Mouse (Mus musculus) layer of hippocampus, postnatal 14 days (tissue): ENCODE measurements around the gene Cd2ap. TPM values are rescaled to one million over a fixed set of nuclear protein-coding genes. Genes with fewer than 3 reads are reported as not detected.
A peak's percentile ranks its signal among the peaks of the same experiment; 100 is the strongest.
"Not testable (repeated sequence)": the region's sequence is repeated elsewhere in the genome, so short reads cannot be mapped to it uniquely, and the experiment has no call there.

Source experiments
- DNase-seq, 2 experiments: peaks; one replicate each; pipeline ENCODE4 v3.0.0; 2021 to 2022; ENCODE audit warnings: low spot score in 2 of 2, mixed read lengths in 1 of 2
- long read RNA-seq, 2 experiments: library from polyadenylated mRNA; stranded (forward); transcript quantifications; one replicate each; pipeline ENCODE4 v2.0.0; 2021
- total RNA-seq, 2 experiments: library from RNA; stranded (reverse); gene quantifications; 2 replicates each; pipeline ENCODE4 v1.2.3; 2021

Cd2ap gene
- total RNA-seq = 10 to 100 TPM; 20.4 to 25.1 TPM
- long read RNA-seq, experiment 1, full-length matches to known transcripts = 4 of 8 reads
- long read RNA-seq, experiment 1, partial matches to known transcripts = 1 of 8 reads
- long read RNA-seq, experiment 1, other reads (novel, unspliced or antisense) = 3 of 8 reads
- long read RNA-seq, experiment 2, full-length matches to known transcripts = 4 of 6 reads
- long read RNA-seq, experiment 2, partial matches to known transcripts = 0 of 6 reads
- long read RNA-seq, experiment 2, other reads (novel, unspliced or antisense) = 2 of 6 reads

DNA sequence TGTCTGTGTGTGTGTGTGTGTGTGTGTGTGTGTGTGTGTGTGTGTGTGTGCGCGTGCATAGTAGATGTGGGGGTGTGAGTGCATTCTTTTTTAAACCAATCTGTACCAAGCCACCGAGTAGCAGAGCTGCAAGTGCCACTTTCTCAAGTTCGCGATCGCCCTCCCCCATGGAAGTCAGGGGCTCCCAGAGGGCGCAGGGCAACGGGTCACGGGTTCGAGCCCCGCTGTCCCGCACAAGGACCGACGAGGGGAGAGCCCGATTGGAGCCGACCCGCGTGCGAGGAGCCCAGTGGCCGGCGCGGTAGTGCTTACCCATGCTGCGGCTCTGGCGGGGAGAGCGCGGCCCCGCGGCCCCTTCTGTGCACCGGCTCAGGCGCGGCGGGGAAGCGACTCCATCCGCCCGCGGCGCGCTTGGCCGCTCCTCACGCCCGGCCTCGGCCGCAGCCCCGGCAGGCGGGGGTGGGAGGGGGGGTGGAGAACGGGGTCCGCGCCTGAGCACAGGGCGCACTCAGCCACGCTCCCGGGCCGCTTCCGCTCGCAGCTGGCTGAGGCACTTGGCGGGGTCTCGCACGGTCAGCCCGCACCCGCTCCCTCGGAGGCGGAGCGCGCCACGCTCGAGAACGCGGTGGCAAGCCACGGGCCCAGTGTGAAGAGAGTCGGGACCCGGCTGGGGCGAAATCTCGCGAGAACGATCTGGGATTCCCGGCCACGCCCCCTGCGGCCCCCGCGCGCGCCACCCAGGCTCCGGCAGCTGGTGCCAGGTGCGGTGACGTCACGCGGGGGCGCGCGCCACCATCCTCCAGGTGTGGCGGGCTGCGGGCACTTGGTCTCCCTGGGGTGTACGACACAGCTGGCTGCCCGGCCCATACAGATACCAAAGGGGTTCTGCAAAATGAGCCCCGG, at the start of gene Cd2ap:
Gene Cd2ap (minus strand): TSS at position 665 of the 903 bp plus-strand sequence.
- DNase-seq = peak; percentile 94 to 96

DNA sequence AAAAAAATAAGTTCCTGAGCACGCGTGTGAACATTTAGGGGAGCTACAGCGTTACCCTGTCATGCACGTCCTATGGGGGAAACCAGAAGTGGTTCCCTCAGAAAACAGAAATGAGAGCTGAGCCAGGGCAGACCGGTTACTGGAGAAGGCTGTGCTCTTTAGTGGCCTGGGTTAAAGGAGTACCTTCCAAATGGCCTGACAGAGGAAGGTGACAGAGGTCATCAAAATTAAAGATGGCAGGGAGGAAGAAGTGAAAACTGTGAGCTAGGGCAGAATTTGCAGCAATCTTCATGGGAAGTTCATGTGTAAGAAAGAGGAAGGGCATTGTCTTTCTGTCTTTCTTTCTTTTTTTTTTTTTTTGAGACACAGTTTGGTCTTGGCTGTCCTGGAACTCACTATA, 48.3 kb upstream of the Cd2ap start:
- DNase-seq = no peak

GRCm38 (mm10) chr17:42918810-42919209, 42.3 kb upstream of the Cd2ap start:
- DNase-seq = no peak

DNA sequence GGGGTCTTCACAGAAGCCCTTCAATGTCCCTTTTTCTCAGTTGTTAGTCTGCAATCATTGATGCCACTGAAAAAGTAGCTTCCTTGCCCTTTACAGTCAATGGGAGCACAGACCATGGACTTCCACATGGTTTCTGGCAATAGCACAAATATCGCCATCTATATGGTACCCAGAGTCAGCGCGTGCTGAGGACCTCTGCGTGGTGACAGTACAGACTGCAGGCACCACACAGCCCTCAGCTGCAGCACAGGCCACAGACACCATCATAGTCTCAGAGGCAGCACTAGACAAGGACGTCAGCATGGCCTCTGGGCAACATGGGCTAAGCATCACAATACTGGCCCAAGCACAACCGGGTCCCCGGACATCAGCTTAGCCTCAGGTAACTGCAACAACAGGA, 38.3 kb upstream of the Cd2ap start:
- no peak for DNase-seq

GRCm38 (mm10) chr17:42912193-42912592, 35.7 kb upstream of the Cd2ap start:
- DNase-seq = no peak

DNA sequence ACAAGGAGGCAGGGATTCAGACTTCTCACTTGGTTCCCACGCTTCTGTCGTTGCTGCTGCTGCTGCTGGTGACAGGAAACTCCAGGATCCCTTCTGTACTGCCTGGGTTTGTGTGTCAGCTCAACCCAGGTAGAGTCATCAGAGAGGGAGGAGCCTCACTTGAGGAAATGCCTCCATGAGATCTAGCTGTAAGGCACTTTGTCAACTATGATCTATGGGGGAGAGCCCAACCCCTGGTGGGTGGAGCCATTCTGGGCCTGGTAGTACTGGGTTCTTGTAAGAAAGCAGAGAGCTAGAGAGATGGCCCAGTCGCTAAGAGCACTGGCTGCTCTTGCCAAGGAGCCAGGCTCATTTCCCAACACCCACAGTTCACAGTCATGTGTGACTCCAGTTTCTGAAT, 34.0 kb upstream of the Cd2ap start:
- DNase-seq = no peak

GRCm38 (mm10) chr17:42909376-42909775, 32.9 kb upstream of the Cd2ap start:
- no peak for DNase-seq

- no peak for DNase-seq
Measured at GRCm38 (mm10) chr17:42908744-42909370, 32.4 kb upstream of the Cd2ap start.

DNA sequence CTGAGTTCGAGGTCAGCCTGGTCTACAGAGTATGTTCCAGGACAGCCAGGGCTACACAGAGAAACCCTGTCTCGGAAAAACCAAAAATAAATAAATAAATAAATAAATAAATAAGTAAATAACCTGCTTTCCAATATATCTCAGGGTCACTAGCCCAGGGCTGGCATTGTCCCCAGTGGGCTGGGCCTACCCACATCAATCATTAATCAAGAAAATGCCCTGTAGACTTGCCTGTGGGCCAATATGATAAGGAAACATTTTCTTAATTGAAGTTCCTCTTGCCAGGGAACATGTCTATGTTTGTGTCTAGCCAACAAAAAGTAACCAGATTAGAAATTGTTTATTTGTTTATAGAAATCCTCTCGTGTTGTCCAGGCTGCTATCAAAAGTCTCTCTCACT, 31.7 kb upstream of the Cd2ap start:
- no peak for DNase-seq

- not testable (repeated sequence) for DNase-seq
Measured at GRCm38 (mm10) chr17:42906456-42906855, 30.0 kb upstream of the Cd2ap start.

- no peak for DNase-seq
Measured at GRCm38 (mm10) chr17:42905919-42906318, 29.5 kb upstream of the Cd2ap start.

DNA sequence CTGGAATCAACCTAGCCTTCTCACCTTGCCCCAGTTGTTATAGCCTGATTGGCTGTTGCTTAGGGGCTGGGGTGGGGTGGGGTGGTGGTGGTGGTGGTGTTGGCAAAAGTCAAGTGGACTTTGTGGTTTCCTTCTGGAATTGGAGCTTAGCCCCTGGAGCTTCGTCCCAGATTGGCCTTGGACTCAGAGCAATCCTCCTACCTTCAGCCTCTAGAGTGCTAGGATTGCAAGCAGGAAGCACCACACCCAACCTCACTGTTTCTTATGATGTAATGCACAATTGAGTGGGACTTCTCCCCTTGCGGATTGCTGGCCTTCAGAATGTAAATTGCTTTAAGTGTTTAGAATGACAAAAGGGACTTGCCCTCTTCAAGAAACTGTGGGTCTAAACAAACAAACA, 24.3 kb upstream of the Cd2ap start:
- DNase-seq = no peak

- no peak for DNase-seq
Measured at GRCm38 (mm10) chr17:42887282-42887707, 10.8 kb upstream of the Cd2ap start.

DNA sequence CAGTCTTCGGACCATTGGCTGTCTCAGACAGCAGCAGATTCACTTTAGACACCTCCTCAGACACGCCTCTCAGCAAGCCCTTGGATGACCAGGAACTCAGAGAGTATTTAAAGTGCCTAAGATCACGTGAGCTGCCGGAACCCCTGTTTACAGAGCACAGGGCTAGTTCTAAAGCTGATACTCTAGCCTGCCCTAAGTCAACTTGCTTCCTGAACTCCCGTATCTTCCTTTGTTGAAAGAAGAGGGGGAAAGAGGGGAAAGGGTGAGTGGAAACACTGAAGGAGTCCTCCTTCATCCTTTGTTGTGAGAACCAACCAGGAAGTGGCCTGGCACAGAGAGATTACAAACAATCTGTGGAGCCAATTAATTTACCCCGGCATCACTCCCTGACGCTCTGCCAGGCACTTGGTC, 8.6 kb upstream of the Cd2ap start:
- no peak for DNase-seq

DNA sequence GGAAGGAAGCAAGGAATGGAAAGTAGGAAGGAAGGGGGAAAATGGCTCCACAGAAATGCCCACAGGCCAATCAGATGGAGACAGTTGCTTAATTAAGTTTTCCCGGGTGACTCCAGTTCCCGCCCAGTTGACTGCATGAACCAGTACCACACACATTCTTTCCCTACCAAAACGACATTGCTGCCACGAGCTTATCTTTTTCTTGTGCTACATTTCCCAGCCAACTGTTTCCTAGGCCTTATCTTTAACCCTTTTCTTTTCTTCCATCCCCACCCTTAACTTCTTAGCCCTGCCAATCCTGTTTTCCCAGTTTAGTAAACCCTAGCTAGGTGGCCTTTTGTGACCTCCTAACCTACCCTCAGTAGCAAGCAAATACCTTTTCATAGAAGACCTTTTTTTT, 7.9 kb upstream of the Cd2ap start:
- no peak for DNase-seq

DNA sequence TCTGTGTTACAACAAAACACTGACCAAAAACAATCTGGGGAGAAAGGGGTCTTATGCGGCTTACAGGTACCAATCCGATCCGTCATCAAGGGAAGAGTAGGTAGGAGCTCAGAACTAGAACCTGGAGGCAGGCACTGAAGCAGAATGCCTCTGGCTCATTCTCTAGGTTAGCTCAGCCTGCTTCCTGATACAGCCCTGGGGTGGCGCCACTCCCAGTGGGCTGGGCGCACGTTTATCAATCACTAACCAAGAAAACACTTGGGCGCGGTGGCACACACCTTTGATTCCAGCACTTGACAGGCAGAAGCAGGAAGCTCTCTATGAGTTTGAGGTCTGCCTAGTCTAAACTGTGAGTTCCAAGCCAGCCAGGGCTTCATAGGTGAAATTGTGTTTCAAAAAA, 7.3 kb upstream of the Cd2ap start:
- DNase-seq = no peak

DNA sequence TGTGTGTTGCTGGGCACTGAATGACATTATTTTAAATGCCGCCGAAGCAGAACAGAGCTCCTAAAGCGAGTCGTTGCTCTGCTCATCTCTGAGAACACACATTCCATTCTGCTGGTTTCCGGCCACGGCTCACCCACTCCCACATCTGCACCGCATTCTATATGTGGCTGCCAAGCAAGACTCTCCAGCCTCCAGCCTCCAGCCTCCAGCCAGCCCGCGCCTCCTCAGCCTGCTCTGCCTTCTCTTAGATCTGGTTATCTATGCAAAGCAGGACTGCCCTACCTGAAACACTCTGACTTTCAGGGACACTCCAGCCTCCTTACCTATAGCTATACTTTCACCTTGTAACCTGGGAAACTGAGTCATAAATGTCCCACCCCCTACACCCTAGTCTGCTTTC, 6.8 kb upstream of the Cd2ap start:
- DNase-seq = no peak

GRCm38 (mm10) chr17:42882873-42883272, 6.4 kb upstream of the Cd2ap start:
- no peak for DNase-seq

DNA sequence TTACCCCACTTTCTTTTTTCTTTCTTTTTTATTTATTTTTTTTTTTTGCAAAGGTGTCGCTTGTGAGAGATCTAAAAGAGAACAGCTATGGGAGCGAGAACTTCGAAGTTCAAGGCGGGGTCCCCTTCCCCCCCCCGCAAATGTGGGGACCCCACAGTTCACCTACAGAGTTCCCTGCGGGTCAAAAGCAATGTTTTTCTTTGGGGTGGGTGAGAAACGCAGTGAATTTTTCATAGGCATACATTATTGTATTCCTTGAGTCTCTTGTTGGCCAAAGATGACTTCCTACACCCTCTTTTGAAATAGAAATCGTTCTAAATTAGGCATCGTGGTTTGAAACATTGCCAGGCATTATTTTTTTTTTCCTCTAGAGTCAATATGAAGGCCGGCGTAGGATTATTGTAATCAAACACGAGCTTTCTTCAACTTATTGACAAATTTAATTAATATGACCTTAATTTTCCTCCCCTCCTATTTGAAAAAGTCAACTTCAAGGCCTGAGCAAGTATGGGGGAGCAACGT, 500 bp upstream of the Cd2ap start:
- DNase-seq = no peak

DNA sequence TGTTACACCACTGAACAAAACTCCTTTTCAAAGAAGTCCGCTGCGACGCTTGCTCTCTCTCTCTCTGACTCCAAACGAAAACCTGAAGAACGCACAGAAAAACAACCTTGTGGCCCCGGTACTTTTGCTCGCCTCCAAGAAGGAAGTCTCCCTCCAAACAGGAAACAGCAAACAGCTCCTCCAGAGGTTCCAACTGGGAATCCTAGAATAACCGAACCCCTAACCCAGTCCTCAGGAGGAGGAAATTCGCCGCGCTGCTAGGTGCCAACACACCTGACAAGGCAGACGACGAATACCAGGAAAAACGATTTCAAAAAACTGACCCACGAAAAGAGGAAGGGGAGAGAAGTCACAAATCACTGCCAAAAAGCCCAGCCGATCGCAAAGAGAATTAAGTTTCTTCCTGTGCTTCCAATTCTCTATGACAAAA, 879 bp downstream of the Cd2ap start:
- DNase-seq = peak in 1 of 2 experiments; percentile 48

DNA sequence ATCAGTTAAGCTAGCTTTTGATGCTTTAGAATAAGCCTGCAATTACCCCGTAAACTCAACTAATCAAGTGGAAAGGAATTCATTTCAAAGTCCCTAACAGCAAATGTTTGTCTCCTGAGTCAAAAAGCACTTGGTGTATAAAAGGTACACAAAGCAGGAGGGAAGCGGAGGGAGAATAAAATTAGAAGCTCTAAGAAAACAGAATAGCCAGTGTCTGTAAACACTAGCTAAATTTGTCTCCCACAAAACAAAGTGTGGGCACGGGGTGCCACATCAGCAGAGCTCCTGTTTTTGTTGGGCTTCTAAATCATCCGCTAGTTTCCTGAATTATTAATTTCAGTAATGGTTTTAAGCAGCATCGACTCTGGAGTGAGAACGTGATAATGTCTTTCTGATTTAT, 1.4 kb downstream of the Cd2ap start:
- no peak for DNase-seq

GRCm38 (mm10) chr17:42870465-42870864, 6.0 kb downstream of the Cd2ap start:
- no peak for DNase-seq
